Mouse (Mus musculus) liver, adult 2 months (tissue): ENCODE results near the gene Zfp3. TPM values are rescaled to one million over a fixed set of nuclear protein-coding genes. Genes with fewer than 3 reads are reported as not detected.
"Not testable (repeated sequence)": the region's sequence is repeated elsewhere in the genome, so short reads cannot be mapped to it uniquely, and the experiment has no call there.

Source experiments
- DNase-seq: peaks from one replicate; pipeline ENCODE4 v3.0.0-alpha.2; 2011; ENCODE audit warnings: low read depth, low spot score; ENCODE audit errors: extremely low read depth
- H3K27ac ChIP-seq: fragments of 200-500 bp; replicated peaks from 2 replicates; pipeline ENCODE4 v1.5.1; 2012; ENCODE audit warnings: low read depth, mild to moderate bottlenecking, control low read depth, inconsistent platforms, low read length; ENCODE audit not compliant: insufficient read depth
- H3K27me3 ChIP-seq: fragments of 200-500 bp; 2 replicates; pipeline ENCODE4 v1.6.1; 2012; ENCODE audit warnings: mild to moderate bottlenecking, moderate library complexity, low read length, inconsistent platforms; ENCODE audit not compliant: control insufficient read depth, insufficient read depth
- H3K36me3 ChIP-seq: fragments of 200-500 bp; 2 replicates; pipeline ENCODE4 v1.6.1; 2012; ENCODE audit warnings: low read length, inconsistent platforms; ENCODE audit not compliant: control insufficient read depth, insufficient read depth
- H3K4me1 ChIP-seq: fragments of 200-500 bp; 2 replicates; pipeline ENCODE4 v1.6.1; 2011; ENCODE audit warnings: low read length; ENCODE audit not compliant: control insufficient read depth, insufficient read depth
- H3K4me3 ChIP-seq: fragments of 200-500 bp; 2 replicates; pipeline ENCODE4 v1.5.1; 2011; ENCODE audit warnings: low read depth, mild to moderate bottlenecking, control low read depth, low read length, moderate library complexity; ENCODE audit not compliant: insufficient read depth
- H3K79me2 ChIP-seq: fragments of 200-500 bp; 2 replicates; pipeline ENCODE4 v1.6.1; 2012; ENCODE audit warnings: inconsistent platforms, mild to moderate bottlenecking, low read length, moderate library complexity; ENCODE audit not compliant: control insufficient read depth, insufficient read depth
- H3K9ac ChIP-seq: fragments of 200-500 bp; 2 replicates; pipeline ENCODE4 v1.6.1; 2012; ENCODE audit warnings: low read depth, mild to moderate bottlenecking, control low read depth, inconsistent platforms, low read length
- CTCF ChIP-seq: fragments of 200-500 bp; IDR thresholded peaks from 2 replicates; pipeline ENCODE4 v1.5.1; 2011; ENCODE audit warnings: low read depth, low read length, control low read depth
- POLR2A ChIP-seq: fragments of 200-500 bp; IDR thresholded peaks from 2 replicates; pipeline ENCODE4 v1.6.1; 2011; ENCODE audit warnings: low read length, control low read depth; ENCODE audit not compliant: insufficient read depth; ENCODE audit errors: extremely low read depth
- WGBS: fragments of 180-500 bp; shearing (Covaris S2); methylation state at CpG from one replicate; pipeline ENCODE4 v1.1.7; 2018; 5-methylcytosine and 5-hydroxymethylcytosine counted together
- polyA plus RNA-seq: library from polyadenylated mRNA; depleted of rRNA; stranded (reverse); fragments of >200 nt; gene quantifications from 2 replicates; pipeline ENCODE4 v1.2.3, GENCODE M21; 2012
- total RNA-seq: library from RNA; depleted of rRNA; stranded (reverse); fragments of >200 nt; gene quantifications from 2 replicates; pipeline ENCODE4 v1.2.3, GENCODE M21; 2014

The Zfp3 gene
- total and polyA plus RNA-seq, 2 experiments, result 0.87 to 1.8 TPM

DNA sequence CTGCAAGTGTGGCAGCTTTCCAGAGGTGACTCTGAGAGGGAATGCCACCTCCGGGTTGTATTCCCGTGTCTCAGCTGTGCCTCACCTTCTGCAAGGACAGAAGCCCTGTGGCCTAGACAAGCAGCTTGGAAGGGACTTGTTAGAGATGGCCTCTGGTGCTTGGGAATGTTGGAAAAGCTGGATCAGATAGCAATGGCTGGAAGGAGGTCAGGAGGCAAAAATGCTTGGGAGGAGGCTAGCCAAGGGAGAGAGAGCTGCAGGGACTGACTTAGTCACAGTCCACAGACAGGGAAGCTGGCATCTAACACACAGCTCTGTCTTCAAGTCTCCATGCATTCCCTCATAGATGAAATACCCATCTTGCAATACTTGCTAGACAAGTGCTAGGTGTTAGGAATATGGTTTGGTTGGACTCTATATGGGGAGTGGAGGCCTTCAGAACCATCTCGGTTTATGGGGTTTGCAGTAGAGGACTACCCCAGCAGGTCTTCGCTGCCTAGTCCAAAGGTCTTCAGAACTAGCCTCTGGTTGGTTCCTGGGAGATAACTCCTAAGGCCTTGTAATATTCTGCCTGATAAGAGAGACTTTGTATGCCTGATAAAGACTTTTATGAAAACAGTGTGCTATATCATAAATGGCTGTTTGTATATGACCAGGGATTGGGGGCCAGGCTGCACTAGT is 11.5 kb upstream of the Zfp3 start:
- no peak overlapping the region for H3K9ac ChIP-seq
- H3K27ac ChIP-seq, result no peak overlapping the region
- no peaks in the 10 kb centered on the region for H3K79me2 ChIP-seq
- TF ChIP-seq POLR2A (no peak), CTCF (no peak)
- peaks cover 6% of the 10 kb centered on the region for H3K4me1 ChIP-seq
- no peaks in the 10 kb centered on the region for H3K36me3 ChIP-seq
- H3K4me3 ChIP-seq, result no peak overlapping the region
- no peak for DNase-seq
- WGBS, result 69% methylated on average over 4 of the region's 4 CpGs
- H3K27me3 ChIP-seq, result no peaks in the 10 kb centered on the region

DNA sequence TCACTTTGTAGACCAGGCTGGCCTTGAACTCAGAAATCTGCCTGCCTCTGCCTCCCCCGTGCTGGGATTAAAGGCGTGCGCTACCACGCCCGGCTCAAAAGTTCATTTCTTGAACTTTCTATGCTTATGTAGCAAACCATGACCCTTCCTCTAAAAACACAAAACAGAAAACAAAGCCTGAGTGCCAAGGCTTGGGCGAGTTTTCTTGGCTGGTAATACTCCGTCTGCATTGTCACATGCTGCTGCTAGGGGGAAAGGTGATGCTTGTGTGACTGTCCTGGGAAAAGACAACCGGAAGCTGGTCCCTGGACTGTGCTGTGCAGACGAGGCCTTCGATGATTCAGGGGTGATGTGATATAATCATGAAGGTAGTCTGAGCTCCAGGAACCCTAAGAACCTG is 10.9 kb upstream of the Zfp3 start:
- H3K9ac ChIP-seq, result no peak overlapping the region
- DNase-seq, result peak; percentile 67
- no peak overlapping the region for H3K27ac ChIP-seq
- WGBS, result 78% methylated on average over 10 of the region's 10 CpGs
- H3K4me3 ChIP-seq, result no peak overlapping the region
- no peaks in the 10 kb centered on the region for H3K36me3 ChIP-seq
- TF ChIP-seq POLR2A, result no peak
- TF ChIP-seq CTCF, result no peak
- no peaks in the 10 kb centered on the region for H3K27me3 ChIP-seq
- H3K4me1 ChIP-seq, result peaks cover 4% of the 10 kb centered on the region
- H3K79me2 ChIP-seq, result no peaks in the 10 kb centered on the region

DNA sequence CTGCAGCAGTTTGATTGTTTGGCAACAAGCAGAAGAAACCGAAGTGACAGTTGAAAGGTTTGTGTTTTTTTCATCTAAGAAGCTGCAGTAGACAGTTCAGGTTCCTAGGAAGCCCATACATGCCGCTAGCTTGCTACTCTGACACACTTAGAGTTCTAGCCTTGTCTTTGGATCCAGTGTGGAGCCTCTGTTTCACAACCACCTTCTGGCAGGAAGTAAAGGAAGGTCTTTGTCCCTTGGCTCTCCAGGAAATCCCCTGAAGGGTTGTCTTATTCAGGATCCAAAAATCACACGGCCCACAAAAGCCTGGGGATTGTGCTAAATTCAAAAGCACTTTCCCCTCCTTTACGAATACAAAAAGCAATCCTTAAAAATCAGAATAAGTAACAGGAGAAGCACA is 9.5 kb upstream of the Zfp3 start:
- Histone ChIP-seq H3K27ac (no peak overlapping the region), H3K79me2 (no peaks in the 10 kb centered on the region), H3K4me1 (peaks cover 2% of the 10 kb centered on the region; the same call in 1 of the 2 replicates), H3K36me3 (no peaks in the 10 kb centered on the region), H3K9ac (no peak overlapping the region), H3K4me3 (no peak overlapping the region), H3K27me3 (no peaks in the 10 kb centered on the region)
- DNase-seq, result peak; percentile 57
- 55% methylated on average over 4 of the region's 4 CpGs for WGBS
- no peak for TF ChIP-seq POLR2A
- TF ChIP-seq CTCF, result no peak

DNA sequence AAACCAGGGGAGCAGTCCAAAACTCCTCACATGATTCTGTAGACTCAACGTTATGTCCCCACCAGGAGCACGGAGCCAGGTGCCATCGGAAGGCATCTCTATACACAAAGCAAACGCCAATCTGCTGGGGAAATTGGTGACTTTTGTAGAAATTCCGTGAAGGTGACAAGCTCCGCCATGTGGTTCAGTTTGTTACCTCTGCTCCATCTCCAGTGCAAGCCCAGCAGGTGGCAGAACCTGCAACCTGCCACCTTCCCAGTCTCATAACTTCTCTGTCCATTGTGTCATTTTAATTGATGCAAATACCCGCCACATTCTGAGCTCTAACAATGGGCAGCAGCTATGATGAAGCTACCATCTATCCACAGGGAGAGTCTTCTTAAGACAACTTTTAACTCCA is 9.1 kb upstream of the Zfp3 start:
- no peaks in the 10 kb centered on the region for H3K27me3 ChIP-seq
- DNase-seq, result peak; percentile 51
- H3K4me1 ChIP-seq, result peaks cover 2% of the 10 kb centered on the region; the same call in 1 of the 2 replicates
- no peaks in the 10 kb centered on the region for H3K79me2 ChIP-seq
- no peak overlapping the region for H3K9ac ChIP-seq
- H3K27ac ChIP-seq, result no peak overlapping the region
- H3K4me3 ChIP-seq, result no peak overlapping the region
- TF ChIP-seq POLR2A (no peak), CTCF (no peak)
- whole genome bisulfite sequencing, result 66% methylated on average over 7 of the region's 7 CpGs
- H3K36me3 ChIP-seq, result no peaks in the 10 kb centered on the region

DNA sequence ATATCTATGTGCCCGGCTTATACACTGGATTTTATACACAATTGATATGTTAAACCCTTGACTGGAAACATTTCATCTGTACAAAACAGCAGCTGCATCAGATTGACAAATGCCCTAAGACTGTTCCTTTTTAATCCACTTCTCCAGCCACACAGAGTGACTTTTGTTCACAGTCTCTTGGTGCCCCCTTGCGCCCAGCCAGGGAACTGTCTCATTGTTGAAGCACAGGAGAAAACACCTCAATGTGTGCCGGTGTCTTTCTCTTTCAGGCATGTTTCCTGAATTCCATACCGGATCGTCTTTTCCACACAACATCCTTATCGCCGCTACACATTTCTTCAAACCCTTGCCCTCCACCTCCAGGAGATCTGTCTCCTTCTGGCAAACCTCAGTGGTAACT is 8.4 kb upstream of the Zfp3 start:
- H3K4me3 ChIP-seq, result no peak overlapping the region
- H3K27me3 ChIP-seq, result no peaks in the 10 kb centered on the region
- peaks cover 2% of the 10 kb centered on the region; the same call in 1 of the 2 replicates for H3K4me1 ChIP-seq
- no peaks in the 10 kb centered on the region for H3K79me2 ChIP-seq
- DNase-seq, result peak; percentile 64
- H3K36me3 ChIP-seq, result no peaks in the 10 kb centered on the region
- 7% methylated on average over 7 of the region's 7 CpGs for WGBS
- no peak overlapping the region for H3K9ac ChIP-seq
- TF ChIP-seq POLR2A (no peak), CTCF (peak; percentile 82)
- H3K27ac ChIP-seq, result no peak overlapping the region

DNA sequence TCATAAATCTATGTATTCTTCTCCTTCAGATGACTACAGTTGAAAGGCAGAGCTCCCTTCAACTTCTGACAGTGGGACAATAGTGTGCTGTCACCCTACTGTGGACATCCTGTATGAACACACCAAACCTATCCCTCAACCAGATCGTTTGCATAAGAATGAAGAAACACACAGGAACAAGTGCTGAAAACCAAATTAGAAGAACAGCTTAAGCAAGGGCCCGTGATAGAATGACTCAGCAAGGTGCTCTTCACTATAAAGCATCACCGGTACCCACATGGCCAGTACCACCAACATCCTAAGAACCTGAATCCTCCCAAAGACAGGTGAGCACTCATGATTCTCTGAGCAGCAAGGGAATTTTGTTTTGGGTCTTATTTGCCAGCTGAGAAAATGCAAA is 3.6 kb upstream of the Zfp3 start:
- not testable (repeated sequence) for H3K4me1 ChIP-seq, DNase-seq, H3K4me3 ChIP-seq, H3K27ac ChIP-seq, H3K9ac ChIP-seq, H3K36me3 ChIP-seq, H3K27me3 ChIP-seq, H3K79me2 ChIP-seq
- 70% methylated on average over 3 of the region's 3 CpGs for WGBS
